Mouse (Mus musculus) kidney, adult 2 months (tissue): ENCODE data around the gene Foxred2. TPM values are rescaled to one million over a fixed set of nuclear protein-coding genes. Genes with fewer than 3 reads are reported as not detected.

Experiments
- DNase-seq: peaks from one replicate; pipeline ENCODE4 v3.0.0; 2021
- H3K27ac ChIP-seq: fragments of 200-500 bp; 2 replicates; pipeline ENCODE4 v1.5.1; 2012; ENCODE audit warnings: low read depth, low read length, control low read depth, inconsistent platforms; ENCODE audit not compliant: insufficient read depth
- H3K27me3 ChIP-seq: fragments of 200-500 bp; replicated peaks from 2 replicates; pipeline ENCODE4 v1.6.1; 2012; ENCODE audit warnings: mild to moderate bottlenecking, moderate library complexity, low read length, inconsistent platforms; ENCODE audit not compliant: control insufficient read depth, insufficient read depth
- H3K36me3 ChIP-seq: fragments of 200-500 bp; 2 replicates; pipeline ENCODE4 v1.6.1; 2012; ENCODE audit warnings: mild to moderate bottlenecking, moderate library complexity, low read length, inconsistent platforms; ENCODE audit not compliant: control insufficient read depth, insufficient read depth
- H3K4me1 ChIP-seq: fragments of 200-500 bp; 2 replicates; pipeline ENCODE4 v1.6.1; 2011; ENCODE audit warnings: low read length; ENCODE audit not compliant: control insufficient read depth, insufficient read depth
- H3K4me3 ChIP-seq: fragments of 200-500 bp; 2 replicates; pipeline ENCODE4 v1.5.1; 2011; ENCODE audit warnings: mild to moderate bottlenecking, low read depth, low read length, control low read depth; ENCODE audit not compliant: insufficient read depth
- CTCF ChIP-seq: fragments of 200-500 bp; conservative IDR thresholded peaks from 2 replicates; pipeline ENCODE4 v1.5.1; 2011; ENCODE audit warnings: low read depth, mild to moderate bottlenecking, control low read depth, low read length, moderate library complexity, mixed read lengths; ENCODE audit not compliant: insufficient read depth, insufficient read length
- POLR2A ChIP-seq: fragments of 200-500 bp; IDR thresholded peaks from one replicate; pipeline ENCODE4 v1.6.1; 2011; ENCODE audit warnings: low read depth, low read length, control low read depth
- WGBS: fragments of 180-500 bp; shearing (Covaris S2); methylation state at CpG from one replicate; pipeline ENCODE4 v1.1.7; 2018; 5-methylcytosine and 5-hydroxymethylcytosine counted together
- polyA plus RNA-seq: library from polyadenylated mRNA; depleted of rRNA; stranded (reverse); fragments of >200 nt; gene quantifications from 2 replicates; pipeline ENCODE4 v1.2.3, GENCODE M21; 2012; rRNA removed

Foxred2 gene
- 3.8 and 4.1 TPM in 2 replicates for polyA plus RNA-seq

GRCm38 (mm10) chr15:77956404-77956901 lies at the start of gene Foxred2:
TSS of gene Foxred2 (minus strand) at chr15:77956722.
- peak; percentile 87 for DNase-seq
- Histone ChIP-seq H3K27me3 (no peaks in the 10 kb centered on the region), H3K4me1 (peaks cover 7% of the 10 kb centered on the region; the same call in 1 of the 2 replicates), H3K27ac (no peak within 1 kb of the TSS), H3K4me3 (peak within 1 kb of the TSS; percentile 53), H3K36me3 (peaks cover 3% of the 10 kb centered on the region)
- TF ChIP-seq POLR2A (no peak), CTCF (peak; percentile 50; the same call in 1 of the 2 replicates)
- WGBS, result 2% methylated on average over 39 of the region's 39 CpGs

DNA sequence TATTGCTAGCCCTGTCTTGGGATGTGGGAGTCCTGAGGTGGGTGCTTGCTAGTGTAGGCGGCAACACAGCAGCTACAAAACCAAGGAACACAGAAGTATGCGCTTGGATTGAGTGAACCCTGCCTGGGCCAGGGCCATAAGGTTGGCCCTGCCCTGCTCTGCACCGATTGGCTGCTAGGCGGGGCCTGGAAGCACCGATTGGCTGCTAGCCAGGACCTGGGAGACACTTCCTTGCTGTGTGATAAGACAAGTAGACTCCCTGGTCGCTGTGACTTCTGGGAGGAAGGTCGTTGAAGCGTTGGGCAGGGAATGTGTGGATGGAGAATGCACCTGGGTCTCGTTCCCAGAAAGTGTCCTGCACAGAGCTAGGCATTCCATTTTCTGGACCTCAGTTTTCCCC lies 47.4 kb upstream of the Foxred2 start:
- H3K4me3 ChIP-seq, result no peak overlapping the region
- 30% methylated on average over 9 of the region's 9 CpGs for WGBS
- no peak overlapping the region for H3K27ac ChIP-seq
- TF ChIP-seq POLR2A (no peak), CTCF (no peak)
- H3K27me3 ChIP-seq, result no peaks in the 10 kb centered on the region
- no peaks in the 10 kb centered on the region for H3K4me1 ChIP-seq
- no peak for DNase-seq
- no peaks in the 10 kb centered on the region for H3K36me3 ChIP-seq

GRCm38 (mm10) chr15:78001400-78001799 lies 44.9 kb upstream of the Foxred2 start:
- H3K4me3 ChIP-seq, result no peak overlapping the region
- TF ChIP-seq POLR2A (no peak), CTCF (no peak)
- 31% methylated on average over 5 of the region's 5 CpGs for WGBS

GRCm38 (mm10) chr15:77988541-77988940 lies 32.0 kb upstream of the Foxred2 start:
- H3K27me3 ChIP-seq, result no peaks in the 10 kb centered on the region
- DNase-seq, result no peak
- WGBS, result 65% methylated on average over 5 of the region's 5 CpGs
- H3K27ac ChIP-seq, result no peak overlapping the region
- H3K36me3 ChIP-seq, result no peaks in the 10 kb centered on the region
- H3K4me1 ChIP-seq, result no peaks in the 10 kb centered on the region
- TF ChIP-seq POLR2A, result no peak
- TF ChIP-seq CTCF, result no peak
- no peak overlapping the region for H3K4me3 ChIP-seq

More at GRCm38 (mm10) chr15:78001400-78001799, 44.9 kb upstream of the Foxred2 start:
- no peaks in the 10 kb centered on the region for H3K27me3 ChIP-seq
- no peaks in the 10 kb centered on the region for H3K4me1 ChIP-seq
- DNase-seq, result no peak
- H3K36me3 ChIP-seq, result no peaks in the 10 kb centered on the region
- no peak overlapping the region for H3K27ac ChIP-seq

DNA sequence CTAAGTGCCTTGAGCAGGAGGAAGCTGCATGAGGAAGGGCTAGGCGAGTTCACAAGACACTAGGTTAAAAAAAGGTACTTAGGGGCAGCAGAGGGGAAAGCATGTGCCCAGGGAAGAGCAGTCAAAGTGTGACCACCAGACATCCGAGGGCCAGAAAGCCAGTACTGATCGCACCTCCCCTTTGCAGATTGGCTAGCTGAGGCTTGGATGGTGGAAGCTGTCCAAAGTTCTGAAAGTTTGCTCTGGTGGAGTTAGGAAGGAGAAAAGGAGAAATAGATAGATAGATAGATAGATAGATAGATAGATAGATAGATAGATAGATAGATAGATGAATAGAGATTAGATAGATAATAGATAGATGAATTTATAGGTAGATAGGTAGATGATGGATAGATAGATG lies 26.9 kb upstream of the Foxred2 start:
- no peak for DNase-seq
- no peak for TF ChIP-seq POLR2A
- no peak for TF ChIP-seq CTCF
- H3K4me3 ChIP-seq, result no peak overlapping the region
- no peaks in the 10 kb centered on the region for H3K36me3 ChIP-seq
- H3K27me3 ChIP-seq, result no peaks in the 10 kb centered on the region
- no peaks in the 10 kb centered on the region for H3K4me1 ChIP-seq
- H3K27ac ChIP-seq, result no peak overlapping the region
- 14% methylated on average over 3 of the region's 3 CpGs for WGBS

- TF ChIP-seq CTCF (peak; percentile 66), POLR2A (no peak)
- Histone ChIP-seq H3K27me3 (no peaks in the 10 kb centered on the region), H3K36me3 (no peaks in the 10 kb centered on the region), H3K4me1 (no peaks in the 10 kb centered on the region), H3K27ac (no peak overlapping the region), H3K4me3 (no peak overlapping the region)
- 29% methylated on average over 18 of the region's 18 CpGs for WGBS
- peak; percentile 17 for DNase-seq
Measured at GRCm38 (mm10) chr15:77982195-77982939, 25.8 kb upstream of the Foxred2 start.

- Histone ChIP-seq H3K27me3 (no peaks in the 10 kb centered on the region), H3K27ac (no peak overlapping the region), H3K4me1 (no peaks in the 10 kb centered on the region), H3K36me3 (no peaks in the 10 kb centered on the region), H3K4me3 (no peak overlapping the region)
- WGBS, result 50% methylated on average over 5 of the region's 5 CpGs
- TF ChIP-seq POLR2A (no peak), CTCF (no peak)
- DNase-seq, result no peak
Measured at GRCm38 (mm10) chr15:77981181-77981680, 24.7 kb upstream of the Foxred2 start.
